Mouse (Mus musculus): ENCODE measurements around the gene Mcam. TPM values are rescaled to one million over a fixed set of nuclear protein-coding genes. Genes with fewer than 3 reads are reported as not detected.

The Mcam gene
- 57.0 and 61.8 TPM in 2 replicates for polyA plus RNA-seq (2012; rRNA removed)

GRCm38 (mm10) chr9:44134101-44134850 is at the start of gene Mcam:
Mcam (plus strand) TSS chr9:44134469.
- DNase-seq, result peak; percentile 85 to 91
- Histone ChIP-seq H3K27me3 (ENCODE audit: control insufficient read depth, insufficient read depth, low read length) (no peaks in the 10 kb centered on the region), H3K4me3 (replicated peaks; ENCODE audit: insufficient read depth, low read depth, low read length) (peak within 1 kb of the TSS; percentile 62), H3K4me1 (ENCODE audit: control insufficient read depth, insufficient read depth, low read length) (peaks cover 19% of the 10 kb centered on the region), H3K27ac (ENCODE audit: insufficient read depth, low read length) (peak within 1 kb of the TSS; percentile 76)
- TF ChIP-seq CTCF (IDR thresholded peaks at IDR 0.05; ENCODE audit: borderline replicate concordance, insufficient read depth, low read depth, low read length), result no peak
- TF ChIP-seq POLR2A (IDR thresholded peaks at IDR 0.05; ENCODE audit: borderline replicate concordance, insufficient read depth, low read length), result peak; percentile 16; the same call in 1 of the 2 replicates
- under 1% methylated on average over 49 of the region's 55 CpGs for WGBS

GRCm38 (mm10) chr9:44084659-44085229 is 49.5 kb upstream of the Mcam start:
- TF ChIP-seq POLR2A (IDR thresholded peaks at IDR 0.05; ENCODE audit: borderline replicate concordance, insufficient read depth, low read length) (peak; percentile 99), CTCF (IDR thresholded peaks at IDR 0.05; ENCODE audit: borderline replicate concordance, insufficient read depth, low read depth, low read length) (no peak)
- under 1% methylated on average over 62 of the region's 62 CpGs for WGBS
- H3K27me3 ChIP-seq (ENCODE audit: control insufficient read depth, insufficient read depth, low read length), result no peaks in the 10 kb centered on the region
- DNase-seq, result peak; percentile 96 to 97
- H3K4me1 ChIP-seq (ENCODE audit: control insufficient read depth, insufficient read depth, low read length), result peaks cover 27% of the 10 kb centered on the region
- peak overlapping the region; percentile 99 for H3K27ac ChIP-seq (ENCODE audit: insufficient read depth, low read length)
- peak overlapping the region; percentile 92 for H3K4me3 ChIP-seq (replicated peaks; ENCODE audit: insufficient read depth, low read depth, low read length)

- peak overlapping the region; percentile 92 for H3K4me3 ChIP-seq (replicated peaks; ENCODE audit: insufficient read depth, low read depth, low read length)
- DNase-seq, result no peak
- TF ChIP-seq CTCF (IDR thresholded peaks at IDR 0.05; ENCODE audit: borderline replicate concordance, insufficient read depth, low read depth, low read length) (no peak), POLR2A (IDR thresholded peaks at IDR 0.05; ENCODE audit: borderline replicate concordance, insufficient read depth, low read length) (no peak)
- no peaks in the 10 kb centered on the region for H3K27me3 ChIP-seq (ENCODE audit: control insufficient read depth, insufficient read depth, low read length)
- 0% methylated on average over 10 of the region's 10 CpGs for whole genome bisulfite sequencing
- H3K4me1 ChIP-seq (ENCODE audit: control insufficient read depth, insufficient read depth, low read length), result peaks cover 23% of the 10 kb centered on the region
- H3K27ac ChIP-seq (ENCODE audit: insufficient read depth, low read length), result peak overlapping the region; percentile 99
Measured at GRCm38 (mm10) chr9:44085276-44085675, 49.0 kb upstream of the Mcam start.

- peak; percentile 83; the same call in 1 of the 2 replicates for TF ChIP-seq POLR2A (IDR thresholded peaks at IDR 0.05; ENCODE audit: borderline replicate concordance, insufficient read depth, low read length)
- no peak for TF ChIP-seq CTCF (IDR thresholded peaks at IDR 0.05; ENCODE audit: borderline replicate concordance, insufficient read depth, low read depth, low read length)
- Histone ChIP-seq H3K27ac (ENCODE audit: insufficient read depth, low read length) (peak overlapping the region; percentile 99), H3K4me3 (replicated peaks; ENCODE audit: insufficient read depth, low read depth, low read length) (peak overlapping the region; percentile 92), H3K27me3 (ENCODE audit: control insufficient read depth, insufficient read depth, low read length) (no peaks in the 10 kb centered on the region), H3K4me1 (ENCODE audit: control insufficient read depth, insufficient read depth, low read length) (peaks cover 18% of the 10 kb centered on the region)
- peak; percentile 94 to 95 for DNase-seq
- 11% methylated on average over 15 of the region's 15 CpGs for WGBS
Measured at GRCm38 (mm10) chr9:44085741-44086665, 48.3 kb upstream of the Mcam start.

DNA sequence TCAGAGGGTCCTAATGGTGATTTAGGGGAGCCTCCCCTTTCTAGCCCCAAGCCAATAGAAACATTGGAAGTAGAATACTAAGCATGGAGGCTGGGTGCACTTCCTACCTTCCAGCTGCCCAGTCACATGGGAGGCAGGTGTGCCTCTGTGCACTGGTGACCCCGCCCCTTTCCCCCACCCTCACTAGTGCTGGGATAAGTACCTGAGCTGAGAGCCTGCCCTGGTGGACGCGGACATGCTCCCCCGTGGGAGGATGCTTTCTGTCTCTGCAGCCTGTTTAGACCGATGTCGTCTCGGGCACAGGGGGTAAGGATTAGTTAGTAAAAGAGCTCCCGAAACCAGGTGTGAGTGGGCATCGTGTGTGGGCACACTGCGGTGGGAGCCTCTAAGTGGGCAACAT is 47.3 kb upstream of the Mcam start:
- no peak for DNase-seq
- TF ChIP-seq POLR2A (IDR thresholded peaks at IDR 0.05; ENCODE audit: borderline replicate concordance, insufficient read depth, low read length), result 0 out of 2 replicates have a peak, but pooled peaks have one; percentile 23
- TF ChIP-seq CTCF (IDR thresholded peaks at IDR 0.05; ENCODE audit: borderline replicate concordance, insufficient read depth, low read depth, low read length), result no peak
- Histone ChIP-seq H3K4me3 (replicated peaks; ENCODE audit: insufficient read depth, low read depth, low read length) (peak overlapping the region; percentile 69), H3K27ac (ENCODE audit: insufficient read depth, low read length) (peak overlapping the region; percentile 29; the same call in 1 of the 2 replicates), H3K27me3 (ENCODE audit: control insufficient read depth, insufficient read depth, low read length) (no peaks in the 10 kb centered on the region), H3K4me1 (ENCODE audit: control insufficient read depth, insufficient read depth, low read length) (peaks cover 17% of the 10 kb centered on the region)
- 16% methylated on average over 10 of the region's 10 CpGs for WGBS

DNA sequence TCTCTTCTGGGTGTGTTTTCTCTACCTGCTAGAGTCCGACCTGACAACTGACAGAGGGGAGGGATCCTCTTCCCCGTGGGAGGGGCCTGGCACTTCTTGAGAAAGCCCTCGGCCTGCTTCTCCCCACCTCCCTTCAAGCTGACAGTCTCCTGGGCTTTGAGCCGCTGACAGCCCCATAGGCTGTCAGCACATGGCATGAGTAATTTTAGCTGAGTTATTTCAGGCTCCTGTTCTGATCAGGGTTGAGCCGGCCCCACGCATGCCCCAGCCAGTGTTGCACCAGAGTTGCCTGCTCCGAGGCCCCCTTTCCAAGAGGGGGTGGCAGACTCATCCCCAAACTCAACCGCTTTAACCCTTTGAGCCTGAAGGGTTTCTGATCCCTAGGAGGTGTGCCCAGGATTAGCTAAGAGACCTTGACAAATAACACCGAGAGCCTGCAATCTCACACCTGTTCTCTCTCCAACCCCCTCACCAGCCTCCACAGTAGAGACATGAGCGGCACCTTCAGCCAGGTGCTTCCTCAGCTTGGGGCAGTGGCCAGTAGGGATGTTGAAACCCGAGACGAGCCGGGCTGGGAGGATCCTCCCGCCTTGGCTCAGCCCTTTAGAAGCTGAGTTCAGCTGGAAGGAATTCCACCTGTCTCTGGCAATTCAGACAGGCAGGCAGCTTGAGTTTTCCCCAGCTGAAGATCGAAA is 46.4 kb upstream of the Mcam start:
- DNase-seq, result peak in 1 of 2 experiments; percentile 73
- 7% methylated on average over 15 of the region's 15 CpGs for WGBS
- TF ChIP-seq CTCF (IDR thresholded peaks at IDR 0.05; ENCODE audit: borderline replicate concordance, insufficient read depth, low read depth, low read length), result no peak
- TF ChIP-seq POLR2A (IDR thresholded peaks at IDR 0.05; ENCODE audit: borderline replicate concordance, insufficient read depth, low read length), result no peak
- Histone ChIP-seq H3K4me3 (replicated peaks; ENCODE audit: insufficient read depth, low read depth, low read length) (peak overlapping the region; percentile 69), H3K27ac (ENCODE audit: insufficient read depth, low read length) (peak overlapping the region; percentile 63), H3K27me3 (ENCODE audit: control insufficient read depth, insufficient read depth, low read length) (no peaks in the 10 kb centered on the region), H3K4me1 (ENCODE audit: control insufficient read depth, insufficient read depth, low read length) (peaks cover 17% of the 10 kb centered on the region)
